Mouse (Mus musculus): ENCODE data around the gene Rhot2. TPM values are rescaled to one million over a fixed set of nuclear protein-coding genes. Genes with fewer than 3 reads are reported as not detected.

Gene Rhot2
- polyA plus RNA-seq, 1 experiment from 2014 or later = 10.7 TPM

DNA sequence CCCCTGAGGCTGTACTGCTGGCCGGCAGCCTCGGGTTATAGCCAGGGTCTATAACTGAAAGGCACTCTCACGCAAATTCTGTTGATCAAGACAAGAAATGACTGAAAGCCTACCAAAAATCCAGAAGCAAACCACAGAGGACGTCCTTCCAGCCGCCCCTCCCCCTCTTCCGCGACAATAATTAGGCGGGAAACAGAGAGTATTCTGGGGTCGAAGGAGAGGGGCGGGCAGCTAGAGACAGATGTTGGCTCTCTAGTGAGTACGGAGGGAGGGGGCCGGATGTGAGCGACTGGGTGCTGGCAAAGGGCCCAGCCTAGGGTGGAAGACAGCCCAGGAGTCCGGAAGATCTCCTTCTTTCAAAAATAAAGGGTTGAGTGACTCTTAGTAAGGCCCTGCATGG, 52.0 kb downstream of the Rhot2 start, which contains the start of gene Fam173a:
TSS of gene Fam173a (minus strand) at position 287 of the 400 bp plus-strand sequence.
- Histone ChIP-seq H3K9me3 (ENCODE audit: control insufficient read depth, low read length) (no peaks in the 10 kb centered on the region), H3K27me3 (ENCODE audit: control insufficient read depth, insufficient read depth, low read length) (no peaks in the 10 kb centered on the region), H3K4me2 (replicated peaks; ENCODE audit: low read depth) (peak within 1 kb of the TSS; percentile 87), H3K4me1 (replicated peaks; ENCODE audit: control insufficient read depth, insufficient read depth) (peaks cover 3% of the 10 kb centered on the region; the same call in 1 of the 2 replicates), H3K4me3 (ENCODE audit: low read depth, low read length) (peak within 1 kb of the TSS; percentile 79), H3K36me3 (ENCODE audit: control insufficient read depth, insufficient read depth, low read length) (peaks cover 9% of the 10 kb centered on the region; the same call in 1 of the 2 replicates), H3K9ac (ENCODE audit: low read length) (peak within 1 kb of the TSS; percentile 76), H3K27ac (replicated peaks) (peak within 1 kb of the TSS; percentile 93)
- under 1% methylated on average over 14 of the region's 14 CpGs for WGBS
- no peak for TF ChIP-seq CTCF (IDR thresholded peaks at IDR 0.05; ENCODE audit: low read depth)
- no peak for TF ChIP-seq EP300 (optimal IDR thresholded peaks at IDR 0.05)
- DNase-seq (ENCODE audit: low spot score) = peak; percentile 68
- ATAC-seq (ENCODE audit: low FRiP score, low TSS enrichment) = peak; percentile 50; the same call in 1 of the 2 replicates

DNA sequence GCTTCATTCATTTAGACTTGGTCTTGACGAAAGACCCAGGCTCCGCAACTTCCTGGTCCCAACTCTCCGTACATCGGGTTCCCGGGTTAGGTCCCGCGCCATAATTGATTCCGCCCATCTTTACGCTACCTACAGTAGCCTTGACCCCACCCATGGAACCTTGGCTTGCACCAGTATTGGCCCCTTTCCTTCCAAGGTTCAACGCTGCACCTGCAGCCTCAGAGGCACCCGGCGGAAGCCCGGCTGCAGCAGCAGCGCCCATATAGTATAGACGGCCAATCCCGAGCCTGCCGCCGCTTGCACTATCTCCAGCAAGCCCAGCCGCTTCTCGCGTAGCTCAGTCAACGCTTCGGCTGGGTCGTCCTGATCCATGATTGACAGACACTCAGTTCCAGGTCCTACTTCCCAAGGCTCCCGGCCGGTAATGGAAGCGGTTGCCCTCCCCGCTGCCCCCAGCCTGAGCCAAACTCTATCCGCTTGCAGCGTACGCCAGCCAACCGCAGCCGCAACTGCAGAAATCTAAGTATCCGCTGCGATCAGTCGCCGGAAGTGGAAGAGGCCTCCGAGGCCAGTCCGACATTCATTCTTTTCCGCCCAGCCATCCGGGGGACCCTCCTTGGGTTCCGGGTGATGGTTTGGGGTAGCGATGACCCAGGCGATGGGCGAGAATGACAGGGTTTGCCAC, 52.7 kb downstream of the Rhot2 start:
- Histone ChIP-seq H3K9me3 (ENCODE audit: control insufficient read depth, low read length) (no peaks in the 10 kb centered on the region), H3K36me3 (ENCODE audit: control insufficient read depth, insufficient read depth, low read length) (peaks cover 9% of the 10 kb centered on the region; the same call in 1 of the 2 replicates), H3K9ac (ENCODE audit: low read length) (peak overlapping the region; percentile 76), H3K27me3 (ENCODE audit: control insufficient read depth, insufficient read depth, low read length) (no peaks in the 10 kb centered on the region), H3K4me2 (replicated peaks; ENCODE audit: low read depth) (peak overlapping the region; percentile 87), H3K4me1 (replicated peaks; ENCODE audit: control insufficient read depth, insufficient read depth) (peaks cover 3% of the 10 kb centered on the region; the same call in 1 of the 2 replicates), H3K4me3 (ENCODE audit: low read depth, low read length) (peak overlapping the region; percentile 79), H3K27ac (replicated peaks) (peak overlapping the region; percentile 93)
- ATAC-seq (ENCODE audit: low FRiP score, low TSS enrichment) (peak; percentile 78), DNase-seq (ENCODE audit: low spot score) (peak; percentile 85)
- WGBS = under 1% methylated on average over 45 of the region's 45 CpGs
- TF ChIP-seq EP300 (optimal IDR thresholded peaks at IDR 0.05) (no peak), CTCF (IDR thresholded peaks at IDR 0.05; ENCODE audit: low read depth) (no peak)

DNA sequence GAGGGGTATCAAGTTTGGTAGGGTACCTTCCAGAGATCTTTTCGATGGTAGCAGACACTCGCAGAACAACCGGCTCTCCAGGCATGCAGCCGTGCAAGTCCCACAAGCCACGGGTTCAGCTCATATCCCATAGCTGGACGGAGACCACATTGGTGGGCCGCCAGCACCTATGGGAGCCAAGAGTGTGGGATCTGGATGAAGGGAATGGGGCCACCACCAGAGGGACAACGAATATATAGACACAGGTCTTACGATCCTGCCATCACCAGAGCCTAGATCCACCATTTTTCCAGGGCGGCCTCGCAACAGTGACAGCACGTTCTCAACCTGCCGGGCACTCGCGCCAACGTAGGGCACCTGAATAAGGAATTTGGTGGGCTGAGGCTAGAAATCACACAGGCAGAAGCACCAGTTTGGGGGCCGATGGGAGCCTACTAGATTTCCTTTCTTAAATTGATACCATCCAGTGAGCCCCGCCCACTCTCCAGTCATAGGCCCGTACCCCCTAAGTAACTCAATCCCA, 53.3 kb downstream of the Rhot2 start:
- Histone ChIP-seq H3K9ac (ENCODE audit: low read length) (peak overlapping the region; percentile 76), H3K4me2 (replicated peaks; ENCODE audit: low read depth) (peak overlapping the region; percentile 87), H3K4me1 (replicated peaks; ENCODE audit: control insufficient read depth, insufficient read depth) (peaks cover 3% of the 10 kb centered on the region; the same call in 1 of the 2 replicates), H3K27ac (replicated peaks) (peak overlapping the region; percentile 93), H3K9me3 (ENCODE audit: control insufficient read depth, low read length) (no peaks in the 10 kb centered on the region), H3K27me3 (ENCODE audit: control insufficient read depth, insufficient read depth, low read length) (no peaks in the 10 kb centered on the region), H3K4me3 (ENCODE audit: low read depth, low read length) (peak overlapping the region; percentile 79), H3K36me3 (ENCODE audit: control insufficient read depth, insufficient read depth, low read length) (peaks cover 9% of the 10 kb centered on the region; the same call in 1 of the 2 replicates)
- DNase-seq (ENCODE audit: low spot score) = no peak
- no peak for TF ChIP-seq CTCF (IDR thresholded peaks at IDR 0.05; ENCODE audit: low read depth)
- TF ChIP-seq EP300 (optimal IDR thresholded peaks at IDR 0.05) = no peak
- 20% methylated on average over 19 of the region's 19 CpGs for WGBS
- ATAC-seq (ENCODE audit: low FRiP score, low TSS enrichment) = no peak

Small RNAs within 50 kb of the gene (microRNA-seq; reads per million reads assigned to microRNA genes)
- 1.3 reads per million for gene Mir3082

Other genes with a start within 250 kb of the Rhot2 start
- gene Gng13, start 127.7 kb downstream of the Rhot2 start, polyA plus RNA-seq (2015; fragmentation: Nextera tagmentation; extraction: Ambion mirVana) = 1.4 and 1.7 TPM in 2 replicates
- 4.2 and 5.4 TPM in 2 replicates for gene Chtf18, start 117.4 kb downstream of the Rhot2 start, polyA plus RNA-seq (2015; fragmentation: Nextera tagmentation; extraction: Ambion mirVana)
- 10.3 and 10.5 TPM in 2 replicates for gene Rpusd1, start 117.2 kb downstream of the Rhot2 start, polyA plus RNA-seq (2015; fragmentation: Nextera tagmentation; extraction: Ambion mirVana)
- gene Mslnl, start 108.8 kb downstream of the Rhot2 start, polyA plus RNA-seq (2015; fragmentation: Nextera tagmentation; extraction: Ambion mirVana) = 0.05 and 0.10 TPM in 2 replicates
- gene Msln, start 90.5 kb downstream of the Rhot2 start, polyA plus RNA-seq (2015; fragmentation: Nextera tagmentation; extraction: Ambion mirVana) = 54.8 and 70.6 TPM in 2 replicates
- 19.1 and 20.9 TPM in 2 replicates for gene Narfl, start 71.1 kb downstream of the Rhot2 start, polyA plus RNA-seq (2015; fragmentation: Nextera tagmentation; extraction: Ambion mirVana)
- 37.5 and 40.2 TPM in 2 replicates for gene Haghl, start 59.2 kb downstream of the Rhot2 start, polyA plus RNA-seq (2015; fragmentation: Nextera tagmentation; extraction: Ambion mirVana)
- 0.23 and 0.24 TPM in 2 replicates for gene Ccdc78, start 58.3 kb downstream of the Rhot2 start, polyA plus RNA-seq (2015; fragmentation: Nextera tagmentation; extraction: Ambion mirVana)
- gene Fam173a, start 52.0 kb downstream of the Rhot2 start, polyA plus RNA-seq (2015; fragmentation: Nextera tagmentation; extraction: Ambion mirVana) = 91.0 and 94.7 TPM in 2 replicates
- 0.65 TPM in 1 of 2 replicates, not detected in the other for gene AC134908.4, start 49.2 kb downstream of the Rhot2 start, polyA plus RNA-seq (2015; fragmentation: Nextera tagmentation; extraction: Ambion mirVana)
- 18.7 and 19.0 TPM in 2 replicates for gene Metrn, start 47.7 kb downstream of the Rhot2 start, polyA plus RNA-seq (2015; fragmentation: Nextera tagmentation; extraction: Ambion mirVana)
- gene Fbxl16, start 35.8 kb downstream of the Rhot2 start, polyA plus RNA-seq (2015; fragmentation: Nextera tagmentation; extraction: Ambion mirVana) = 1.3 and 1.9 TPM in 2 replicates
- 10.8 and 12.5 TPM in 2 replicates for gene Wdr24, start 21.2 kb downstream of the Rhot2 start, polyA plus RNA-seq (2015; fragmentation: Nextera tagmentation; extraction: Ambion mirVana)
- 29.7 and 31.5 TPM in 2 replicates for gene Jmjd8, start 16.0 kb downstream of the Rhot2 start, polyA plus RNA-seq (2015; fragmentation: Nextera tagmentation; extraction: Ambion mirVana)
- gene Stub1, start 11.4 kb downstream of the Rhot2 start, polyA plus RNA-seq (2015; fragmentation: Nextera tagmentation; extraction: Ambion mirVana) = 215 and 224 TPM in 2 replicates
- 3.1 and 4.3 TPM in 2 replicates for gene Rhbdl1, start 7.6 kb downstream of the Rhot2 start, polyA plus RNA-seq (2015; fragmentation: Nextera tagmentation; extraction: Ambion mirVana)
- gene Gm20683, start 3.1 kb downstream of the Rhot2 start, polyA plus RNA-seq (2015; fragmentation: Nextera tagmentation; extraction: Ambion mirVana) = 1.8 and 2.3 TPM in 2 replicates
- 4.1 and 4.2 TPM in 2 replicates for gene Wdr90, start 16.6 kb upstream of the Rhot2 start, polyA plus RNA-seq (2015; fragmentation: Nextera tagmentation; extraction: Ambion mirVana)
- gene Mcrip2, start 23.9 kb upstream of the Rhot2 start, polyA plus RNA-seq (2015; fragmentation: Nextera tagmentation; extraction: Ambion mirVana) = 52.4 and 59.9 TPM in 2 replicates
- 52.9 and 54.1 TPM in 2 replicates for gene Mettl26, start 30.2 kb upstream of the Rhot2 start, polyA plus RNA-seq (2015; fragmentation: Nextera tagmentation; extraction: Ambion mirVana)
- gene Wfikkn1, start 36.0 kb upstream of the Rhot2 start, polyA plus RNA-seq (2015; fragmentation: Nextera tagmentation; extraction: Ambion mirVana) = 0.35 and 0.38 TPM in 2 replicates
- 20.2 TPM in 2 replicates for gene Rab40c, start 74.9 kb upstream of the Rhot2 start, polyA plus RNA-seq (2015; fragmentation: Nextera tagmentation; extraction: Ambion mirVana)
- 25.4 and 29.9 TPM in 2 replicates for gene Pigq, start 100.1 kb upstream of the Rhot2 start, polyA plus RNA-seq (2015; fragmentation: Nextera tagmentation; extraction: Ambion mirVana)
- gene Nhlrc4, start 100.1 kb upstream of the Rhot2 start, polyA plus RNA-seq (2015; fragmentation: Nextera tagmentation; extraction: Ambion mirVana) = not detected in 2 replicates
- gene A930017K11Rik, start 107.7 kb upstream of the Rhot2 start, polyA plus RNA-seq (2015; fragmentation: Nextera tagmentation; extraction: Ambion mirVana) = 0.06 TPM in 1 of 2 replicates, not detected in the other
- 12.5 and 13.7 TPM in 2 replicates for gene Capn15, start 140.9 kb upstream of the Rhot2 start, polyA plus RNA-seq (2015; fragmentation: Nextera tagmentation; extraction: Ambion mirVana)
- 4.5 and 5.1 TPM in 2 replicates for gene Rab11fip3, start 224.7 kb upstream of the Rhot2 start, polyA plus RNA-seq (2015; fragmentation: Nextera tagmentation; extraction: Ambion mirVana)
- 65.4 and 66.3 TPM in 2 replicates for gene Decr2, start 245.5 kb upstream of the Rhot2 start, polyA plus RNA-seq (2015; fragmentation: Nextera tagmentation; extraction: Ambion mirVana)